Mouse (Mus musculus): ENCODE measurements around the gene Col19a1.

Col19a1 gene

DNA sequence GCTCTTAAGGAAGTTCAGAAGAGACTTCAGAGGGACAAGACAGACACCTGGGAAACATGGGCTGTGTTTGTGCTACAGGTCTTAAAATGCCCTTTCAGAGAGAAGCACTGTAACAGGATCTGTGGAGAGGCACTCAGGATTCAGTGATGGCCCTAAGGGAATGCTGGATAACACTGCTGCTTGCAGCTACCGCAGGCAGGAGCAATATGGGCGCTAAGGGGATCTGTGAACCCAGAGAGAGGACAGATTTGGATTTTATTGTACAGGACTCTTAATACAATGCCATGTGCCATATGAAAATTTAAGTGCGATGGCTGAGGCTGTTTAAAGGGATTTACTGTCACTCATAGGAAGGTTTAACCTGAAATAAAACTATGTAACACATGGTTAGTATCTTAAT, 270.8 kb downstream of the Col19a1 start:
- in situ Hi-C loops (cut with MboI, MseI), result no loop called here

DNA sequence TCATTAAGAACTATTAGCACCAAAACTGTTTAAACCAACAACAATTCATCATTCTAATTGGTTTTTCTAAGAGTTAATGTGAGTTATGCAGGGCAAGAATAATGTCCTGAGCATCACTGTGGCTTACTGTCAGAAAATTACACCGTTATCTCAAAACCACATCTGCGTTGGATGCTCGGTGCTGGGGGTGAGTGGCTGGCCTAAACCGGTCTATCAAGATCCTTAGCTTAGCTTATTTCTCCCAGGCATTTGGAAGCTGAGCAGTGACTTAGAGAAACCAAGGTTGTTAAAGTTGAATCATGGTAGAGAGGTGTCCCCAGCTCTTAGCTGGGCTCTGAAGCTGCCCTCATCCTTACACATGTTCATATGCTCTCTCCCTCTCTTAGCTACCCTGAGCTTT, 276.4 kb downstream of the Col19a1 start:
- in situ Hi-C loops (cut with MboI, MseI), result no loop called here

DNA sequence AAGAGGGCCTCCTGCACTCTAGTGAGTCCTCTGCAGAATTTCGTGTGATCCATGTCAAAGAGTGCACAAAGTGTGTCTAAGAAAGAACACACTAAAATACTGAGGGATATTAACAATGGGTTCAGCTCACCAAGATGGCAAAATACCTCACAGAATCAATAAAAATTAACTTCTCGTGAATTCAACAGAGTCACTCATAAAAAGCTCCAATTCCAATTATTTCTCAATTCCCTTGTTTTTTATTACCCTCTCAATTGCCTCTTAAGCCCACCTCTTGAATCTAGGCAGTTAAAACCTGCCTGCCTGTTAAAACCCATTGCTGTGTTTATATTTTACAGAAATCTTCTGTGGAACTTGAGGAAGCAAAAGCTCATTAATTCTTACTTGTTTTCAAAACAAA, 277.1 kb downstream of the Col19a1 start:
- in situ Hi-C loops (cut with MboI, MseI), result no loop called here

DNA sequence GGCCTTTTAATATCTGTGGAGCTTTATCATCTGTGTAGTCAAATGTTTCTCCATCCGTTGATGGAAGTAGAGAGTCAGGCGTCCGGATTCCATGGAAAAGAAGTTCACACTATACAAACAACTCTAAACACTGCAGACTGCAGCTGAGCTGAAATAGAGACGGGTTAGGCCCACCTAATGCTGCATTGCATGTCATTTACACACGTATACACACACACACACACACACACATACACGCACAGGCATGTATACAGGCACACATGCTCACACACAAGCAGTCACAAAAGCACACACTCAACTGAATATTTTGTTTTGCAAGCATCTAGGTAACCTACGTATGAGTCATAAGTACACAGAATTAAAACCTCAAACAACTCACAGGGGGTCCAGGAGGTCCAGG, 284.2 kb downstream of the Col19a1 start:
- in situ Hi-C loops (cut with MboI, MseI), result no loop called here

DNA sequence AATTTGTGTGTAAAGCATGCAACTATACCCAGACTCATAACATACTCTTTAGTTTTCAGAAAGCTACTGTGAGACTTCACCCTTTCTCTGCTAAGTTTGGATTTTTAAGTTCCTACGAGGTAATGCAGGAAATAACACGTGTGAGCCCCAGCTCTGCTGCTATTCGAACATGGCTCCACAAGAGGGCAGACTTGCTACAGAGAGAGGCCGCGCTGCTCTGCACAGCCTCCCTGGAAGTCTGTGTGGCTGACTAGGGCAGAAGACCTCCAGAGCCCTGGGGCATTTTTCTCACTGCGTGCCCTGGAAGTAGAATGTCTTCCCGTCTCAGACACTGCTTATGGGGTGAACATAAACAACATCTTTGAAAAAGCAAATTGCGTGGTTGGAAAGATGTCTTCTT, 284.6 kb downstream of the Col19a1 start:
- in situ Hi-C loops (cut with MboI, MseI), result no loop called here

DNA sequence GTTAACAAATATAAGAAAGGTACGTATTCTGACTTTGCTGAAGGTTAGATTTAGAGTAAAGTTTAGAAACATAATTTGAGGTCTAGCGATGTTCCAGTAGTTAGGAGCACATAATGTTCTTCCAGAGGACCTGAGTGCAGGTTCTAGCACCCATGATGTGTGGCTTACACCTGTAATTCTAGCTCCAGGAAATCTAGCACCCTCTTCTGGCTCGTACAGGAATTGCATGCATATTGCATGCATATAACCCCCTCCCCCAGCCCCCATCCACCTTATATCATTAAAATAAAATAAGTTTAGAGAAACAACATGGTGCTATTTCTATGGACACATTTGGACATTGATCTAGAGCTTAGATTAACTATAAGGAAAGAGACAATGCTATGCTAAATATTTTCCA, 286.6 kb downstream of the Col19a1 start:
- in situ Hi-C loops (cut with MboI, MseI), result no loop called here

DNA sequence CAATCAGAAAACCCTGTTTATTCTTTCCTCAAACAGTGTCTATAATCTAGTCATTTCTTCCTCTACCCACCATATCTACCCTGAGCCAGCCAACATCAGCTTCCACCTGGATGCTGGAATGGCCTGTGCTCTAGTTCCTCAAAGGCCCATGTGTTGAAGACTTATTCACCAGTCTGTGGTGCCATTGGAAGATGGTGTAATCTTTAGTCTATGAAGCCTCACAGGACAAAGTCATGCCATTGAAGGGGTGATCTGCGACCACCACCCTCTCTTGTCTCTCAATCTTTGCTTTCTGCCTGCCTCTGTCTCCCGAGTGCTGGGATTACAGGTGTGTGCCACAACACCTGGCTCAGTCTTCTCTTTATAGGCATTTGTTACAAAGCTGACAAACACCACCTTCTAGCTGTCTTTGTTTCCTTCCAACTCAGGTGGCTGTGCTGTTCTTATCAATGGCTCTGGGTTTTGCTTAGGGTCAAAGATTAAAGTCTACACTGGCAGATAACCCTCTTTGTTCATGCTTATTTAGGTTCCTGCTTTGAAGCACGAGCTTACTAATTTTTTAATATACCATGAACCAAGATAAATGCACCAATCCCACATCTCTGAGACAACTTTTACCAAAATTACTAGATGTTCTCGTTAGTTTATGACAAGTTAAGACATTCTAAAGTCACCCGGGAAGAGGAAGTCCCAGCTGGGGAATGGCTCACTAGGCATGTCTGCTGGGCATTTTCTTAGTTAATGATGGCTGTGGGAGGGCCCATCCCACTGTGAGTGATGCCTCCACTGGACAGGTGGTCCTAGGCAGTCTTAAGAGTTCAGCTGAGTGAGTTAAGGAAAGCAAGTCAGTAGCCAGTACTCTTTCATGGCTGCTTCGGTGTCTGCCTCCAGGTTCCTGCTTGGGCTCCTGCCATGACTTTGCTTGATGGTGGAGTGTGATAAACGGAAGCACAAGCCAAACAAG, 292.0 kb downstream of the Col19a1 start:
- in situ Hi-C loops (cut with MboI, MseI), result no loop called here

DNA sequence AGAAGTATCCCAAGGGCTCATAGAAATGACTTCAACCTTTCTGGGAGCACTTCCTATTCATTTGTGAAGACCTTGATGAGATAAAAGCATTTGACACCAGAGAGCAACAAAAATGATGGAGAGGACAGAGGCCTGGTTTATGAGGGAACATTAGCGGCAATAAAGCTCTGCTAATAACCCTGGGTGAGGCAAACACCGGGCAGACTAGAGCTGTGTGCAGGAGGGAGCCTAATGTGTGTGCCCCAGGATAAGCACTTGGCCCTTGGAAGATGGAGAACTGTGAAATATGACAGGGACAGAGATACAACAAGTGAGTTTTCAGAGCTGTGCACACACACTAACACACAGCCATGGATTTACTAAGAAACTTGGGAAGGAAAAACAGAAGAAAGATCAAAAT, 294.8 kb downstream of the Col19a1 start:
- in situ Hi-C loops (cut with MboI, MseI), result no loop called here

DNA sequence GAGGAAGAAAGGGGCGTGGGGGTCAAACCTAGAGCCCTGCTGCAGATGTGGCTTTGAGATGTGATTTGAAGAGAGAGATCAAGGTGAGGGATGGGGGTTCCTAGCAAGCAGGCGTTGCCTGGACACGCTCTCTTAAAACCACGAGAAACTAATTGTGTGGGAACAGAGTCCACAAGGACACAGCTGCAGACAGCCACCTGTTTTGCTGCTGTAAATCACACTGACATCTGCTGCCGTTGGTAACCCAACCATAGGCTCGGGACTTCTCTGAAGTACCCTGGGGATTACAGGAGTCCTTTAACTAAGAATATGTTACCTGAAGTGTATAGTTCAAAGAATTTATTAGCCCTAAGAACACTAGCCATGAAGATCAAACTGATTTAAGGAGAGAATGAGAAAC, 300.9 kb downstream of the Col19a1 start:
- in situ Hi-C loops (cut with MboI, MseI), result no loop called here

DNA sequence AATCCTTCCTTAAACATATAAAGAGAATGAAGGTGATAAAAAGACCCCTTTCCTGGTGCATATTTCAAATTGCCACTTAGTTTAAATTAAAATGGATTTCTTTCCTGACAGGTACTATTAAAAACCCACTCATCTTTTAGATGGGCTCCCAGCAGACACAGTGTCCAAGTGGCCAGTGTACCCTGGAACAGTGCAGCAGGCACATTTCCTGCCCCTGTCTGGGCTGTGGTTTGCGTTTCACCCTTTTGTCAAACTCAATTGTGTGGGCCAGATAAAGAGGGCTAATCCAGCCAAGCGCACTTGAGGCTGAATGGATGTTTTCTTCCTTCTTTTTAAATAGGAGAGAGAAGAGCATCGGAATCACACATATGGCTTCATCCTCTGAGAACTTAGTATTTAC, 320.2 kb downstream of the Col19a1 start:
- in situ Hi-C loops (cut with MboI, MseI), result no loop called here

DNA sequence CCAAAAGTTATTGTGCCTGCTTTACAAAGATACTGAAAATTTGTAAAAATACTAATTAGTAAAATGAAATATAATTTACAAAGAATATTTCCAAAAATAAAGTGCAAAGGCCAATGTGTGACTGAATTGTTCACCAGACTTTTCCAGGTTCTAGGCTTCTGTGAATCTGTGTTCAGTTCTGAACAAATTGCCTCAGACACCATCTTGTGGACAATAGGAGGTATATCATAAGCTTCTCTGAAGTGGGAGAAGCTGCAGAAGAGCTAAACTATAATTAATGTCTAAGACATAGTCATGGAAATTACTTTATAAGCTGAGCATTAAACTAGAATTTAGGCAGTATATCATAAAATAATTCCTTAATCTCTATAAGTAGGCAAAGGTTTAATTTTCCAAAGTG, 326.1 kb downstream of the Col19a1 start:
- in situ Hi-C loops (cut with MboI, MseI), result no loop called here

DNA sequence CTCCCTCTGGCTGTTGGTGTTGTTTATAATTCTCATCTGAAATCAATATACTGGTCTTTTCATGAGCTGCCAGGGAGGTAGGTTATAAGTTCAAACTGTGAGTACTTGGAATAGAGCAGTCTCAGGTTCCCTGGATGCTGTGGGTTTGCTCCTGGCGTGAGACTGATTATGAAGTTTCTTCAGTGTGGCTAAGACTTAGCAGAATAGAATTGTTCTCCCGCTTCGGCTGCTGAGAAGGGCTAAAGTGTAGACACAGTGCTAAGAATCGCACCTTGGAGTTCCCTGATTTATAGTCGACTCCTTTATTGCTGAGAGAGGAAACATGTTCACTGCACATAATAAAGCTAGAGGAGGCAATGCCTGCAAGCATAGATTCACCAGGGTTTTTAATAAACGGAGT, 327.9 kb downstream of the Col19a1 start:
- in situ Hi-C loops (cut with MboI, MseI), result no loop called here

DNA sequence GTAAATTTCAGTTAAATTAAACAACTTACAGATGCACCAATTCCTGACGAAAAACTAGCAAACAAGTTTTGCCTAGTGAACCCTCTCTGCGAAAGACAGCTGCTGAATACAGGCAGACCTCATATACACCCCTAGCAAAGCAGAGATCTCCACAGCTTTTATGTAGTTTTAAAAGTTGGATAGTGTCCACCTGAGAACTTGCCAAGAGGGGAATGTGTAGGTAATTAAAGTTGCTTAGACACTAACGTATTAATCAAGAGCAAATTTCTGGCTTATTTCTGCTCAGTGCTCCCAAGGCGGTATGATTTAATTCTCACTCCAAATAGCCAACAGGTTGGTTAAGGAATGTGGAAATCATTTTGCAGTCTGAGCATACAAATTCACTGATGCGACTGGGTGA, 329.3 kb downstream of the Col19a1 start:
- in situ Hi-C loops (cut with MboI, MseI), result no loop called here

DNA sequence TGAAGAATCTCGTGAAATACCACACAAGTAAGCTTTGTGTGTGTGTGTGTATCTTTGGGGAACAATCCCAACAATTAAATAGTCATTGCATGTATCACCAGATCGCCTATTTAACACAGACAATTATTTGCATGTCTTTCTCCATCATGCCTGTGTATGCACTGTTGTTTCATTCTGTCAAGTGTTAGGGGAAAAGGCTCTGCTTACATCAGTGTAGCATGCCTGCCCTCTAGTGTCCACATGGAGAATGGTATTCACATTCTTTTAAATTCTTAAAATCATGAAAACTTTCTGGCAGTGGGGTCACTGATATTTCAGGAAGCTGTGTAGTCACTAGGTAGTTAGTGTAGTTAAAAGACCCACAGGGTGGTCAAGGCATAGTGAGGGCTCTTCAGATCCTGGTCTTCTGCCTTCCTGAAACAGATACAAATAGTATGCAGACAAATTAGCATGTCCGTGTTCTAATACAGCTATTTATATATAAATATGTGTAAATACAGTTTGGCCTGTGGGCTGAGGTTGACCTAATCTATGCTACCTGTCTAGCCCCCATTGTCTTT, 338.1 kb downstream of the Col19a1 start:
- in situ Hi-C loops (cut with MboI, MseI), result loop anchor here in 1 of 2 experiments (5.0 kb wide), 1 partner anchor 422 kb away; no protein-coding TSS in a partner anchor

DNA sequence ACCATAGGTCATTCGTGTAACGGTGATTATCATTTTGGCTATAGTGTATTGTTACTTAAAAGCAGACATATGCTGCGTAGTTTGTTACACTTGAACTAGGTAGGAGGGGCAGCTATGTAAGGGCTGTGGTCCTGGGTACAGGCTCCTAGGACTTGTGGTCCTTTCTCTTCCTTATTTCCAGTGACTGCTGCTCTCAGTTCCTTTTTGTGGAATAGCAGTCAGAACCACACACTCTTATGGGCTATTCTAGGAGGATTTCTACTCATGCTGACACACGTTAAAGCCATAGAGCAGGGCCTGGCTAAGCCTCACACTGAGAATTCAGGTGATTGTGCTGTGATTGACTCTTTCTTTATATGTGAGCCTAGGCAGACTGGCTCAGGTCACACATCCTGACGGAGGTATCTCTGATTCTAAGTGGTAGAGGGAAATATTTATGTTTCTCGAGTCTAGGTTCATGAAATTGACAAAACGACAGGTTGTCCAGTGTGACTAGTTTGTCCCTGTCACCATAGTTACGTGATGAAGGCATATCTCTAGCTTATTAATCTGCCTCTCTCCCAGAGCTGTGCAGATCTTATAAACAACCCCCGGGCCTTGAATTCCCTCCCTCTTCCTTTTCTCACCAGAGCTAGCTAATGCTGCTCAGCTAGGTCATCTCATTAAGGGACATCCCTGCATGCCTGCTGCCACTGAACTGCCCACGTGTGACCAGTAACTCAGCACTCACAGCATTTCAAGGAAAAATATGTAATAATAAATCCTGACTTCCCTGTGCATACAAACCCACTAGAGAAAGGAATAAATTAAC, 338.8 kb downstream of the Col19a1 start:
- in situ Hi-C loops (cut with MboI, MseI), result loop anchor here in 1 of 2 experiments (5.0 kb wide), 1 partner anchor 421 kb away; no protein-coding TSS in a partner anchor

DNA sequence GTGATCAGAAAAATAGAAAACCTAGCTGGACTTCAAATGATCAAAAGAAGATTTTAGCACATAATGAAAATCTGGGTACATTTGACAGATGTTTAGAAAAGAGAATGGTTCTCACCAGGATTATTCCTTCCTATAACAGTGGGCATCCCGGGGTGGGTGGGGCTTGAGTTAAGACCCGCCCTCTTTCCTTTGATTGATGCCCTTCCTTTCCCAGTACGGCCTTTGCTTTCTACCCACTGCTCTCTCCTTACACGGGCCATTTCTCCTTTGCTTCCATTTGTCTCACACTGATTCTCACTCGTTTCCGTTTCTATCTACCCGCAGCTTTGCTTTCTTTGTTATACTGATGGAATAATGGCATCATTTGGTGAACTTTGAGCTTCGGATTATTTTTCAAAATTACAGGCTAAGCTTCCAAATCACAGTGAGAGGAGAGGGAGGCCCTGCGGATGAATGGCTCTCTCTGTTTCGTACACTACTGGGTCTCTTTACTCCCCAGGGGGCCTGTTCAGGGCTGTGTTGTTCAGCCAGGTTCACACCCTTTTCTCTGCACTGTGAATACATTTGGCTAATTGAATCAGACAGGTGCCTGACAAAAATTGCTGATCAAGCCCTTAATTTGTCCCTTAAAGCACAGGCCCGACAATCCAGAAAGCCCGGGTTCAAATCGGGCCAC, 341.4 kb downstream of the Col19a1 start:
- in situ Hi-C loops (cut with MboI, MseI), result loop anchor here in 1 of 2 experiments (5.0 kb wide), 1 partner anchor 419 kb away; no protein-coding TSS in a partner anchor

DNA sequence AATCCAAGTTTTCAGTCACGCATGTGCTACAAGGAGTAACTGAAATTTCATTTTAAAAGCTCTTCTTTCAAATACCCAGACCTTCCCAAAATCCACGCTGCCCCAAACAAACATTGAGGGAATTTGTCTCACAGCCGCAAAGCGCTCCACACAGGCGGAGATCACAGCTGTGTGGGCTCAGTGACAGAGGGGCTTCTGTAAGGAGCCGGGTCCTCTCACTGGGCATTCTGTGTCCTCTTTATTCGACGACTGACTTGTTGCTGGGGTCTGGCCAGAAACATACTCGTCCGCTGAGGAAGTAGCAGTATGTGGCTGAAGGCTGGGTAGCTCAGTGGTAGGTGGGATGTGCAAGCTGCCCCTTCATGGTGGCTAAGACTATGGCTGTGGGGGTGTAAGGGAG, 342.3 kb downstream of the Col19a1 start:
- in situ Hi-C loops (cut with MboI, MseI), result loop anchor here in 1 of 2 experiments (5.0 kb wide), 1 partner anchor 418 kb away; no protein-coding TSS in a partner anchor

DNA sequence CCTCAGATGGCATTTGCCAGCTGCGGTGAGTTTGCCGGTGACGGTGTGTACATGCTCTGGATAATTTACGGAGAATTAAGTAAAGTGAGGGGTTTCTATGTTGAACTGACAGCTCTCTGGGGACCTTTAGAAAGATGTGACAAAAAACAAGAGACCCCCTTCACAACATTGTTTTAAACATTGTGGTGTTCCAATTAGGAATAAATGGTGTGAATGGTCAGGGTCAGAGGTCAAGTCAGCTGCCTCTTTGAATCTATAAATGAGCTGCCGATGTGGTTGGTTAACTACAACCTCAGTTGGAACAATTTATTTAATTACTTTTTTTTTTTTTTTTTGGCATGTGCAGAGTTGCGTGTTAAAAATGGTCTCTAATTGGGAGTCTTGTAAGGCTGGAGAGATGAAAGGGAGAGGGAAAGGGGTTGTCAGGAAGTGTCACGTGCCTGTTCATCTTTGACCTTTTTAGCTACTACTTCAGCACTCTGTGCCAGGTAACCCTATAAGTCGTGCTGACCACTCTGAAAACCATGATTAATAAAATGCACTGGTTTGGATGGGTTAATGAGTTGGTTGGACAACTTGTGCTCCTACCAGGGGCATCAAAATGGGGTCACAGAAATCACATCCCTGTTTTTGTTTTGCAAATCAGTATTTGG, 347.1 kb downstream of the Col19a1 start:
- in situ Hi-C loops (cut with MboI, MseI), result no loop called here

DNA sequence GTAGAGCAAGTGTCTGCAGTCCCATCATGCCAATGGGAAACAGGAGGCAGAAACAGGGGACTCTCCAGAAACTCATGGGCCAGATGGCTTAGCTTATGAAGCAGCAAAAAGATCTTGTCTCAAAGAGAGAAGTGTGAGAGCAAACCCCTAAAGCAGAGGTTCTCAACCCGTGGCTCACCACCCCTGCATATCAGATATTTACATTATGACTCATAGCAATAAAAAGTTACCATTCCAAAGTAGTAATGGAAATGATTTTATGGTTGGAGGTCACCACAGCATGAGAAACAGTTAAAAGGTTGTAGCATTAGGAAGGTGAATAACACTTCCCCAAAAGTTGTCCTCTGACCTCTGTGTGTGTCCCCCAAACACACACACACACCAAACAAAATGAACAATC, 350.9 kb downstream of the Col19a1 start:
- in situ Hi-C loops (cut with MboI, MseI), result no loop called here

DNA sequence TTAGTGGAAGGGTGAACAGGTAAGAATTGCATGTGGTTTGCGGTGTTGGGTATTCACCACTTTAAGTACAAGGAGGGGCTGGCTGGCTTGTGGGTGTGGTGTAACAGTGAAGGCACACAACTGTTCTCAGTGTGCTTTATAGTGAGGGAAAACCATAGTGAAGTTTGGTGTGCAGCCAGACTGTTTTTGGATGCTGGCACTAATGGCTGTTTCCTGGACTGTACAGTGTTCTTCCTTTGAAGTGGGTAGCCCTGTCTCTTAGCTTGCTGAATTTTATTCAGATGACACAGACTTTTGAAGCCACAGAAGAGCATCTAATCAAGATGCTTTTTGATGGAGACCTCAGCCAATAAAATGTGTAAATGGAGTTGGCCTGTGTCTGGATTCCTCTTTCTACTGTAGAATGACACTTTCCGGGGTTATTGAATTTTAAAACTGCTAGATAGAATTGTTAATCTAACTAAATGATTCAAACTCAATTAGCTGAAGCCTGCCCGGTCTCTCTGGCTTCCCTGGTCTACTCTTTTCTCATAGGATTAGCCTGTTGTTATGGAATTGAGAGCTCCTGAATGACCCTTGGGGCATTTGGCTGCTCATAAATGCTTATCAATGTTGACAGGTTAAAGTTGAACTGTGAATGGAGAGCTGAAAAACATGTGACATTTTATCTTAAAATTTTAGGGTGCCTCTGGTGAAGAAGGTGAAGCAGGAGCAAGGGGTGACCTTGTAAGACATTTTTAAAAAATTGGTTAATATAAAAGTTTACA, 355.6 kb downstream of the Col19a1 start:
- in situ Hi-C loops (cut with MboI, MseI), result no loop called here

Measured in T-helper 17 cell (primary cell).